Mouse (Mus musculus) liver, embryonic 16.5 days (tissue): ENCODE measurements around the gene B4galnt2. TPM values are rescaled to one million over a fixed set of nuclear protein-coding genes. Genes with fewer than 3 reads are reported as not detected.
A peak's percentile ranks its signal among the peaks of the same experiment; 100 is the strongest.

Source experiments
- ATAC-seq: fragments of 200-750 bp; cut with Nextera tagmentation; 2 replicates; pipeline ENCODE4 v1.8.0; 2017; ENCODE audit warnings: low read depth, mild to moderate bottlenecking, moderate number of reproducible peaks, moderate library complexity
- H3K27ac ChIP-seq: fragments of 300-500 bp; sonication (generic); 2 replicates; pipeline ENCODE4 v1.5.1; 2014; ENCODE audit warnings: mild to moderate bottlenecking, low read length
- H3K27me3 ChIP-seq: fragments of 300-500 bp; sonication (generic); 2 replicates; pipeline ENCODE4 v1.6.1; 2014; ENCODE audit warnings: low read depth, low read length, mixed read lengths; ENCODE audit not compliant: control insufficient read depth, insufficient read depth
- H3K36me3 ChIP-seq: fragments of 300-500 bp; sonication (generic); 2 replicates; pipeline ENCODE4 v1.6.1; 2014; ENCODE audit warnings: mild to moderate bottlenecking; ENCODE audit not compliant: control insufficient read depth, insufficient read depth
- H3K4me1 ChIP-seq: fragments of 300-500 bp; sonication (generic); 2 replicates; pipeline ENCODE4 v1.6.1; 2014; ENCODE audit warnings: low read depth, low read length, mixed read lengths; ENCODE audit not compliant: control insufficient read depth
- H3K4me2 ChIP-seq: fragments of 300-500 bp; sonication (generic); 2 replicates; pipeline ENCODE4 v1.6.1; 2014; ENCODE audit warnings: low read depth, low read length, mixed read lengths
- H3K4me3 ChIP-seq: fragments of 300-500 bp; sonication (generic); 2 replicates; pipeline ENCODE4 v1.5.1; 2014; ENCODE audit warnings: low read depth, mild to moderate bottlenecking, low read length
- H3K9ac ChIP-seq: fragments of 300-500 bp; sonication (generic); 2 replicates; pipeline ENCODE4 v1.6.1; 2014; ENCODE audit warnings: low read depth, low read length
- H3K9me3 ChIP-seq: fragments of 300-500 bp; sonication (generic); replicated peaks from 2 replicates; pipeline ENCODE4 v1.6.1; 2016; ENCODE audit warnings: low read length; ENCODE audit not compliant: control insufficient read depth
- WGBS: fragments of 180-500 bp; shearing (Covaris S2); extraction: QIAGEN DNeasy Blood & Tissue Kit; methylation state at CpG from one replicate; pipeline ENCODE4 v1.1.7; 2014; ENCODE audit not compliant: insufficient replicate concordance; 5-methylcytosine and 5-hydroxymethylcytosine counted together
- polyA plus RNA-seq: library from polyadenylated mRNA; unstranded; fragments of >200 nt; fragmentation: Nextera tagmentation; extraction: Ambion mirVana; gene quantifications from 2 replicates; pipeline ENCODE4 v1.2.1, GENCODE M21; 2015

B4galnt2 gene
- polyA plus RNA-seq, result 0.08 and 0.50 TPM in 2 replicates

DNA sequence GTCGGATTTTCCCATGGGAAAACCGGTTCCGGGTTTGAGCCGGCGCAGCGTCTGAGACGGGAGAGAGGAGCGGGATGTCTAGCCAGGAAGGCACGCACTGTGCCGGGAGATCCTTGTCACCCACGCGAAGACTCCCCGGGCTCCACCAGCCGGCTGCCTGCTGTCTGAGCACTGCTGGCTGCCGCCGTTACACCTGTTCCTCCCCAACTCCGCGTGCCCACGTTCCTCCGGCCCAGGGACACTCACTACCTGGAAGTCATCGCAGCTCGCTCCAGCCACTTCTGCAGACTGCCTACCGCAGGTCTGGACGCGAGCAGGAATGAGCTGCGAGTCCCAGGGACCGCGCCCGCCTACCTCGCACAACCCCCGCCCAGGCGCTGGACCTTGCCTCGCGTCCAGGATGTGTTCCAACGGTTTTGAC, at the start of gene B4galnt2:
Gene B4galnt2, minus strand, starts transcription at position 321 of the 421 bp plus-strand sequence.
- under 1% methylated on average over 35 of the region's 35 CpGs for WGBS
- Histone ChIP-seq H3K4me3 (peak within 1 kb of the TSS; percentile 15; the same call in 1 of the 2 replicates), H3K27ac (no peak within 1 kb of the TSS), H3K9ac (no peak within 1 kb of the TSS), H3K27me3 (peaks cover 61% of the 10 kb centered on the region), H3K4me2 (peak within 1 kb of the TSS; percentile 17; the same call in 1 of the 2 replicates), H3K36me3 (no peaks in the 10 kb centered on the region), H3K9me3 (no peaks in the 10 kb centered on the region), H3K4me1 (peaks cover 2% of the 10 kb centered on the region; the same call in 1 of the 2 replicates)
- ATAC-seq, result no peak

DNA sequence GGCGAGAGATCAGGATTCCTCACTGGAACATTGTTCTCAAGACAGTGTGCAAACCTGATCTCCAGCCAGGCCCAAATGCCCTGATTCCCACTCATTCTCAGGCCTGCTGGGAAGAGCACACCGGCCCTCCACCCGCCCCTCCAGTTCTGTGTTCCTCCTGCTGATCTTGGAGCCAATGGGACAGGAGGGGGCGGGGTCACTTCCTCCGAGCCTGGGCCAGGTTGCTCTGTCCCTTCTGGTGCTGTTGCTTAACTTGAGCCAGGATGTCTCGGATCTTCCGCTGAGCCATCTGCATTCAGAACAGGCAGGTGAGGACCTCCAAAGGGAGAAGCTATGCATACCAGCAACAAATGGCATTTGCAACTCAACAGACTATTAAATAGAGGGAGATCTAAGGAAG, 48.6 kb upstream of the B4galnt2 start:
- ATAC-seq, result no peak
- WGBS, result 68% methylated on average over 7 of the region's 7 CpGs
- H3K27me3 ChIP-seq, result no peaks in the 10 kb centered on the region
- H3K27ac ChIP-seq, result no peak overlapping the region
- no peak overlapping the region for H3K4me3 ChIP-seq
- no peak overlapping the region for H3K9ac ChIP-seq
- H3K4me2 ChIP-seq, result no peak overlapping the region
- no peaks in the 10 kb centered on the region for H3K9me3 ChIP-seq
- H3K4me1 ChIP-seq, result no peaks in the 10 kb centered on the region
- no peaks in the 10 kb centered on the region; the same call in none of the 2 replicates for H3K36me3 ChIP-seq

DNA sequence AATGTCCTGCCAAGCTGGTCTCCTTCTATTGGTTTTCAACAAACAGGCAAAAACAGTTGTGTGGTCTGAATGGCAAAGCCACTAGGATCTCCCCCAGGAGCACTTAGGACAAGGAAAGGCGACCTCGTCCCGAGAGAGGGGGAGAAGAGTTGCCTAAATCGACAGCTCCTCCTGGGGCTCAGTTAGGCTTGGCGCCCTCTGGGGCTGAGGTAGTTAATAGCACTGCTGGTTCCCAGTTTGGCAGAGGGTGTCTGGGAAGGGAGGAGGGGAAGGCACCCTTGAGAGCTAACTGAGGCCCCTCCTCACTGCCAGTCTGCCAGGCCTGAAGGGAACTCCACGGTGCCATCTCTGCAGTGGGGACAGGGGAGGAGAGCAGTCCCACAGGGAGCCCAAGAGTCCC, 44.5 kb upstream of the B4galnt2 start:
- Histone ChIP-seq H3K36me3 (no peaks in the 10 kb centered on the region), H3K27ac (no peak overlapping the region), H3K9ac (no peak overlapping the region), H3K4me3 (no peak overlapping the region), H3K27me3 (no peaks in the 10 kb centered on the region), H3K4me1 (no peaks in the 10 kb centered on the region), H3K4me2 (no peak overlapping the region), H3K9me3 (no peaks in the 10 kb centered on the region)
- no peak for ATAC-seq
- WGBS, result 58% methylated on average over 6 of the region's 6 CpGs

DNA sequence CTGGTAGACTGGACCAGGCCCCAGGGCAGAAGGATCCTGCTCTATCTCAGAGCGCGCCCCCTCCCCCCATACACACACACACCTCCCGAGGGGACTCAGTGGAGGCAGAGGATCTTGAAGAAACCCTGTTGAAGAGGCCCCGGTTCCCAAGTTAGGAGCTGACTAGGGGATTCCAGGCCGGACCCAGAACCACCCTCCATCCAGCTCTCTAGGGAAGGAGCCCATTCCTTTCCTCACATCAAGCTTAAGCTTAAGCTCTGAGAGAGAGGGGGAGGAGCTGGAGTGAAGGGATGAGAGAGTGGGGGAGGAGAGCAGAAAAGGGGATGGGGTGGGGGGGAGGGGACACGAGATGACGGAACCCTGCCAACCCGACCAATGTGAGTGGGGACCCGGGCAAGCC, 43.6 kb upstream of the B4galnt2 start:
- Histone ChIP-seq H3K27ac (no peak overlapping the region), H3K9me3 (no peaks in the 10 kb centered on the region), H3K4me1 (no peaks in the 10 kb centered on the region), H3K9ac (no peak overlapping the region), H3K27me3 (no peaks in the 10 kb centered on the region), H3K4me3 (no peak overlapping the region), H3K36me3 (no peaks in the 10 kb centered on the region), H3K4me2 (no peak overlapping the region)
- no peak for ATAC-seq
- whole genome bisulfite sequencing, result 71% methylated on average over 9 of the region's 9 CpGs

DNA sequence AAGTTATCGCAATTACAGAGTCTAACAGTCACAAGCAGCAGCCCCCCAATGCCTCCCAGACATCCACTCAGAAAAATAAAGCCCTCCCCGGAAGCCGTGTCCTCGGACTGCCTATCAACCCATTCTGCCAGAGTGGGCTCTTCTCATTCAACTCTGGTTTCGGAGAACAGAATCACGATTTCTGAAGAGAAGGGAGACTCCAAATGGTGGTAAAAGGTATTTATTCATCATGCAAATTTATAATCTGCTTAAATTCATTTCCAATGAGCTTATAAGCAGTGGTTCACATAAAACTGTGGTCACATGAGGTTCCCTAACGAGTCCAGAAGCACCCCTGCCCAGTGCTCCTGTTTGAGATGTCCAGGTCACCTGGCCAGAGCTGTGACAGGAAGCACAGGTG, 42.7 kb upstream of the B4galnt2 start:
- Histone ChIP-seq H3K4me1 (no peaks in the 10 kb centered on the region), H3K27me3 (no peaks in the 10 kb centered on the region), H3K9me3 (no peaks in the 10 kb centered on the region), H3K36me3 (no peaks in the 10 kb centered on the region), H3K9ac (no peak overlapping the region), H3K4me3 (no peak overlapping the region), H3K4me2 (no peak overlapping the region), H3K27ac (no peak overlapping the region)
- no peak for ATAC-seq
- WGBS, result 65% methylated on average over 7 of the region's 7 CpGs

DNA sequence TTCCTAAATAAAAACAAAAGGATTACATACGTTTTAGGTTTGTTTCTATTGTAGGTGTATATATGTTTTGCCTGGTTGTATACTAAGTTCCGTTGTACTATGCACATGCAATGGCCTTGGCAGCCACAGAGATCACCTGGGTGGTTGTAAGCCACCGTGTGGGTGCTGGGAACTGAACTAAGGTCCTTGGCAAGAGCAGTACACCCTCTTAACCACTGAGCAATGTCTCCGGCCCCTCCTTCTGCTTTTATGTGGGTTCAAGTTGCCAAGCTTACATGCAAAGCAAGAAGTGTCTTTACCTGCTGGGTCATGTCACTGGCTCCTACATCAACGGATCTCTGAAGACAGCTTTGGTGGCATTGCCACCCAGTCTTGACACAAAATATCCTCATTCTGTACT, 38.6 kb upstream of the B4galnt2 start:
- H3K27me3 ChIP-seq, result no peaks in the 10 kb centered on the region
- H3K4me1 ChIP-seq, result no peaks in the 10 kb centered on the region
- H3K36me3 ChIP-seq, result no peaks in the 10 kb centered on the region
- no peak overlapping the region for H3K4me3 ChIP-seq
- no peaks in the 10 kb centered on the region for H3K9me3 ChIP-seq
- no peak overlapping the region for H3K27ac ChIP-seq
- 64% methylated on average over 5 of the region's 5 CpGs for WGBS
- no peak for ATAC-seq
- H3K9ac ChIP-seq, result no peak overlapping the region
- H3K4me2 ChIP-seq, result no peak overlapping the region

DNA sequence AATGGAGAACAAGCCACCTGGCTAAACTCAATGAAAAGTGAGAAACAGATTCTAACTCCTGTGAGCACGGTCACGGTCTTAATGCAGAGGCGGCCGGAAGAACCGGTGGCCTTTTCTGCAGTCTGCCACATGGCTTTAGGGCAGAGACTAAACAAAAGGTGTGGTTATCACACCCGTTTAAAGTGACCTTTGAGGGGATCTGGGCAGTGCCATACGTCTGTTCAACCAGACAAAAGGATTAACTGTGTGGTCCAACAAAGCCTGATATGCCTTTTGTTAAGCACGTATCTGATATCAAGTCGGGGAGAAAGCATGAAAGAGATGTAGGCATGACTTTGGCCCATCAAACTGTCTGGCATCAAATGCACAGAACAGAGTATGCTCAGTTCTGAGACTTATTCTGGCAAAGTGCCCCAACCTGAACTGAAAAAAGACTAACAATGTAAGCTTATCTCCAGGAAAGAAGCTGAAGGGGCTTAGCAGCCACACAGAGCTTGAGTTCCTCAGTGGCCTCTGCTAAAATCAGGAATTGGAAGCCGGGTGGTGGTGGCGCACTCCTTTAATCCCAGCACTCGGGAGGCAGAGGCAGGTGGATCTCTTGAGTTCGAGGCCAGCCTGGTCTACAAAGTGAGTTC, 31.3 kb upstream of the B4galnt2 start:
- no peak for ATAC-seq
- no peak overlapping the region for H3K4me2 ChIP-seq
- H3K4me3 ChIP-seq, result no peak overlapping the region
- H3K4me1 ChIP-seq, result no peaks in the 10 kb centered on the region
- no peak overlapping the region for H3K9ac ChIP-seq
- H3K9me3 ChIP-seq, result no peaks in the 10 kb centered on the region
- 66% methylated on average over 13 of the region's 13 CpGs for WGBS
- H3K27ac ChIP-seq, result no peak overlapping the region
- no peaks in the 10 kb centered on the region for H3K36me3 ChIP-seq
- H3K27me3 ChIP-seq, result no peaks in the 10 kb centered on the region

DNA sequence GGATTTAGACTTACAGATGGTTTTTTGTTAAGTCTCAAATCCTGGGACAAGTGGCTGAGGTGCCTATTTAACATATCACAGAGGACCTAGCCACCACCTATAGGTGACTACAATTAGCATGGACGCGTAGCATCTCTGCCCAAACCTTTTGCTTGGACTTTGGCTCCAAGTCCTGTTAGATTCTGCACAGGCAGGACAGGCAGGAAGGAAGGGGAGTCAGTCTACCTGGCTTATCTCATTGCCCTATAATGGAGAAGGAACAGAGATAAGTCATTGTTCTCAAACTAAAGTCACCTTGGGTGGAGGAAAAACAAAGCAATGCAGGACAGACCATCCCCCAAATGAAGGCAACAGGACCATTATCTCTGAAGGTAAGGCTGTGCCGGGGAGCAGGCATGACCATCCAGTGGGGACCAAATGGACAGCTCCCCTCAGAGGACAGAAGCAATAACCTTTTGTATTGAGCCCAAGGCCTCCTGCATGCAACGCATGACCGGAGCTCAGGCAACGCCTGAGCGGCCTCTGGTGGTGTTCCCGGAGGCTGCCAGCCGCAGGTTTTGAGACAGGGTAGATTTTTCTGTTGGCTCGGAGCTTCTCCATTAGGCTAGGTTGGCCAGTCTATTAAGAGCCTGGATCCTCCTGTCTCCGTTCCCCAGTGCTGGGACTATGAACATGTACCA, 25.3 kb upstream of the B4galnt2 start:
- Histone ChIP-seq H3K27ac (no peak overlapping the region), H3K4me1 (no peaks in the 10 kb centered on the region), H3K4me2 (no peak overlapping the region), H3K9ac (no peak overlapping the region), H3K4me3 (no peak overlapping the region), H3K36me3 (no peaks in the 10 kb centered on the region), H3K9me3 (no peaks in the 10 kb centered on the region), H3K27me3 (no peaks in the 10 kb centered on the region)
- no peak for ATAC-seq
- WGBS, result 27% methylated on average over 11 of the region's 11 CpGs

DNA sequence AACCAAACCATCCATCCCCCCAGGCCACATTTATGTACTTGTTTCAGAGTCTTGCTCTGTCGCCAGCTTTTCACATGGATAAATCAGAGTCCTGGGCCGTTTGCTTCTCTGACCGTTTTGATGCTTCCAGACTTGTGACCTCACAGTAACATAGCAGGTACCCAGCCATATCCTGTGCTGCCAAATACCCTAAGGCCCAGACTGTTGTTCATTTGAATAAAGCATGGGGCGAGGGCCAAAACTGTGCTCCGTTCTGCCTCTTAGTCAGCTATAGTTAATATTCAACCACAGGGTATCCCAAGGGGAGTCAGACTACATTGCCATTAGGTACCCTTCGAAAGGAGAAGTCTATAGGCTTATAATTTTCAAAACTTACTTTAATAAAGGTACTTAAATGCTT, 21.7 kb upstream of the B4galnt2 start:
- no peak overlapping the region for H3K4me2 ChIP-seq
- H3K27ac ChIP-seq, result no peak overlapping the region
- H3K9me3 ChIP-seq, result no peaks in the 10 kb centered on the region
- no peaks in the 10 kb centered on the region for H3K4me1 ChIP-seq
- 53% methylated on average over 6 of the region's 6 CpGs for WGBS
- H3K9ac ChIP-seq, result no peak overlapping the region
- H3K27me3 ChIP-seq, result no peaks in the 10 kb centered on the region
- H3K36me3 ChIP-seq, result no peaks in the 10 kb centered on the region
- no peak overlapping the region for H3K4me3 ChIP-seq
- ATAC-seq, result no peak
